Mouse (Mus musculus) liver, postnatal 0 days (tissue): Measurements from ENCODE around the gene Capn13. TPM values are rescaled to one million over a fixed set of nuclear protein-coding genes. Genes with fewer than 3 reads are reported as not detected.

Source experiments
- ATAC-seq: fragments of 200-750 bp; cut with Nextera tagmentation; 2 replicates; pipeline ENCODE4 v1.8.0; 2017; ENCODE audit warnings: mild to moderate bottlenecking, moderate library complexity
- DNase-seq: peaks from one replicate; pipeline ENCODE4 v3.0.0-alpha.2; 2016
- H3K27ac ChIP-seq: fragments of 300-500 bp; sonication (generic); 2 replicates; pipeline ENCODE4 v1.5.1; 2014; ENCODE audit warnings: antibody characterized with exemption, moderate library complexity, mild to moderate bottlenecking, low read depth
- H3K27me3 ChIP-seq: fragments of 300-500 bp; sonication (generic); 2 replicates; pipeline ENCODE4 v1.6.1; 2014; ENCODE audit warnings: low read length, control low read depth, mixed read lengths; ENCODE audit not compliant: insufficient read depth
- H3K36me3 ChIP-seq: fragments of 300-500 bp; sonication (generic); replicated peaks from 2 replicates; pipeline ENCODE4 v1.6.1; 2014; ENCODE audit warnings: mild to moderate bottlenecking, control low read depth, low read length, moderate library complexity, mixed read lengths; ENCODE audit not compliant: insufficient read depth
- H3K4me1 ChIP-seq: fragments of 300-500 bp; sonication (generic); 2 replicates; pipeline ENCODE4 v1.6.1; 2014; ENCODE audit warnings: antibody characterized with exemption, mild to moderate bottlenecking, control low read depth; ENCODE audit not compliant: insufficient read depth
- H3K4me2 ChIP-seq: fragments of 300-500 bp; sonication (generic); 2 replicates; pipeline ENCODE4 v1.6.1; 2014; ENCODE audit warnings: low read depth, mild to moderate bottlenecking, low read length, moderate library complexity, mixed read lengths
- H3K4me3 ChIP-seq: fragments of 300-500 bp; sonication (generic); 2 replicates; pipeline ENCODE4 v1.5.1; 2014; ENCODE audit warnings: low read depth, low read length
- H3K9ac ChIP-seq: fragments of 300-500 bp; sonication (generic); replicated peaks from 2 replicates; pipeline ENCODE4 v1.6.1; 2014; ENCODE audit warnings: mild to moderate bottlenecking, moderate library complexity
- H3K9me3 ChIP-seq: fragments of 300-500 bp; sonication (generic); 2 replicates; pipeline ENCODE4 v1.6.1; 2016; ENCODE audit warnings: mild to moderate bottlenecking, control low read depth, low read length, mixed read lengths
- CTCF ChIP-seq: sonication (generic); IDR thresholded peaks from 2 replicates; pipeline ENCODE4 v1.5.1; 2016; ENCODE audit warnings: antibody characterized with exemption, low read depth
- EP300 ChIP-seq: IDR thresholded peaks from 2 replicates; pipeline ENCODE4 v1.6.1; 2016; ENCODE audit warnings: antibody characterized with exemption, low read depth, mild to moderate bottlenecking
- WGBS: fragments of 180-500 bp; shearing (Covaris S2); extraction: QIAGEN DNeasy Blood & Tissue Kit; methylation state at CpG from one replicate; pipeline ENCODE4 v1.1.7; 2014; ENCODE audit not compliant: insufficient replicate concordance; 5-methylcytosine and 5-hydroxymethylcytosine counted together
- polyA plus RNA-seq: library from polyadenylated mRNA; unstranded; fragments of >200 nt; fragmentation: Nextera tagmentation; extraction: Ambion mirVana; gene quantifications from 2 replicates; pipeline ENCODE4 v1.2.1, GENCODE M21; 2015

Capn13 gene
- polyA plus RNA-seq = not detected in 2 replicates

GRCm38 (mm10) chr17:73400862-73401261 lies at the start of gene Capn13:
Gene Capn13, minus strand, starts transcription at chr17:73400866.
- Histone ChIP-seq H3K9me3 (no peaks in the 10 kb centered on the region), H3K9ac (no peak within 1 kb of the TSS), H3K4me1 (no peaks in the 10 kb centered on the region), H3K4me2 (no peak within 1 kb of the TSS), H3K4me3 (no peak within 1 kb of the TSS), H3K36me3 (no peaks in the 10 kb centered on the region), H3K27me3 (no peaks in the 10 kb centered on the region), H3K27ac (no peak within 1 kb of the TSS)
- ATAC-seq = no peak
- 59% methylated on average over 2 of the region's 2 CpGs for WGBS
- no peak for DNase-seq
- TF ChIP-seq EP300 (no peak), CTCF (no peak)

- Histone ChIP-seq H3K27ac (no peak overlapping the region), H3K27me3 (no peaks in the 10 kb centered on the region), H3K36me3 (no peaks in the 10 kb centered on the region), H3K9ac (no peak overlapping the region), H3K4me3 (no peak overlapping the region), H3K9me3 (no peaks in the 10 kb centered on the region), H3K4me1 (no peaks in the 10 kb centered on the region), H3K4me2 (no peak overlapping the region)
- TF ChIP-seq CTCF = no peak
- no peak for TF ChIP-seq EP300
- ATAC-seq = no peak
- DNase-seq = no peak
Measured at GRCm38 (mm10) chr17:73449104-73449503, 48.4 kb upstream of the Capn13 start.

- Histone ChIP-seq H3K27ac (no peak overlapping the region), H3K27me3 (no peaks in the 10 kb centered on the region), H3K4me2 (no peak overlapping the region), H3K36me3 (no peaks in the 10 kb centered on the region), H3K4me1 (no peaks in the 10 kb centered on the region), H3K9me3 (no peaks in the 10 kb centered on the region), H3K9ac (no peak overlapping the region), H3K4me3 (no peak overlapping the region)
- DNase-seq = no peak
- 57% methylated on average over 1 of the region's 1 CpGs for WGBS
- TF ChIP-seq EP300 = no peak
- TF ChIP-seq CTCF = no peak
- ATAC-seq = no peak
Measured at GRCm38 (mm10) chr17:73440798-73441197, 40.1 kb upstream of the Capn13 start.

GRCm38 (mm10) chr17:73432564-73433006 lies 31.9 kb upstream of the Capn13 start:
- WGBS = 52% methylated on average over 2 of the region's 2 CpGs
- H3K4me2 ChIP-seq = no peak overlapping the region
- DNase-seq = no peak
- H3K27ac ChIP-seq = no peak overlapping the region
- no peaks in the 10 kb centered on the region for H3K36me3 ChIP-seq
- H3K27me3 ChIP-seq = no peaks in the 10 kb centered on the region
- no peak for ATAC-seq
- no peak overlapping the region for H3K9ac ChIP-seq
- no peaks in the 10 kb centered on the region for H3K9me3 ChIP-seq
- TF ChIP-seq CTCF = no peak
- no peak for TF ChIP-seq EP300
- no peak overlapping the region for H3K4me3 ChIP-seq
- H3K4me1 ChIP-seq = no peaks in the 10 kb centered on the region

DNA sequence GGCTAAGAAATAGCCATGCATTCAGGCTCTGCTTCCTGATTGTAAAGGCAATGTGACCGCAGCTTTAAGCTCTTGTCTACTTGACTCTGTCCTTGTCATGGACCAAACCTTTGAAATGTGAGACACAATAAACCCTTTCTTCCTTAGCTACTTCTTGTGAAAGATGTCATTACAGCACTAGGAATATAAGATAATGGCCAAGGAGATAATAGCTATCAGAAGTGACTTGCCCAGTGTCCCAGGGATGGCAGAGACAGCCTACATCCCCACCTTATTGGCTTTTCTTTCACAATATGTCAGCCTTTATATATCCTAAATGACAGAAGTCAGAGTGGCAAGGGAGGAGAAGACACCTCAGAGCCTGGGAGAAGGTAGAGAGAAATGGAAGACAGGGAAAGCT lies 31.4 kb upstream of the Capn13 start:
- Histone ChIP-seq H3K36me3 (no peaks in the 10 kb centered on the region), H3K9me3 (no peaks in the 10 kb centered on the region), H3K27me3 (no peaks in the 10 kb centered on the region), H3K27ac (no peak overlapping the region), H3K9ac (no peak overlapping the region), H3K4me1 (no peaks in the 10 kb centered on the region), H3K4me2 (no peak overlapping the region), H3K4me3 (no peak overlapping the region)
- 81% methylated on average over 1 of the region's 1 CpGs for WGBS
- DNase-seq (no peak), ATAC-seq (no peak)
- TF ChIP-seq EP300 = no peak
- TF ChIP-seq CTCF = no peak

GRCm38 (mm10) chr17:73417382-73417781 lies 16.7 kb upstream of the Capn13 start:
- H3K9ac ChIP-seq = no peak overlapping the region
- H3K4me2 ChIP-seq = no peak overlapping the region
- H3K9me3 ChIP-seq = no peaks in the 10 kb centered on the region
- H3K4me3 ChIP-seq = no peak overlapping the region
- TF ChIP-seq EP300 (no peak), CTCF (no peak)
- H3K4me1 ChIP-seq = no peaks in the 10 kb centered on the region
- 53% methylated on average over 2 of the region's 2 CpGs for WGBS
- no peaks in the 10 kb centered on the region for H3K27me3 ChIP-seq
- ATAC-seq (no peak), DNase-seq (no peak)
- no peak overlapping the region for H3K27ac ChIP-seq
- no peaks in the 10 kb centered on the region for H3K36me3 ChIP-seq

DNA sequence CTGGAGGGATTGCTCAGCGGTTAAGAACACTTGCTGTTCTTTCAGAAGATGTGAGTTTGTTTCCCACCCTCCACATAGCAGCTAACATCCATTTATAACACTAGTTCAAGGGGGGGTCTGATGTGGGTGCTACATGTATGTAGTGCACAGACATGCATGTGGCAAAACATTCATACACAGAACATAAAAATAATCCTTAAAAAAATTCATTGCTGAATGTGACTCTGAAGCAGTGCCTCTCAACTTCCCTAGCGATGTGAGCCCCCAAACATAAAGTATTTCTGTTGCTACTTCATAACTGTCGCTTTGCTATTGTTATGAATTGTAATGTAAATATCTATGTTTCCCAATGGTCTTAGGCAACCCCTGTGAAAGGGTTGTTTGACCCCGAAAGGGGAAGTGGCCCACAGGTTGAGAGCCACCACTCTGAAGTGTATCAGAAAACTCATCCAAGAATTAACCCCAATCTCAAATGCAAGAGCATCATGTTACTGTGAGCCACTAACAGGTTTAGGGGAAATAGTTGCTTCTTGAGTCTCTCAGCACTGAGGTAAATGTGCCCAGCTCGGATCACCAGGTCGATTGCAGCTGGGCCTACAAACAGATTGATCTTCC lies 15.6 kb upstream of the Capn13 start:
- H3K4me3 ChIP-seq = no peak overlapping the region
- no peak overlapping the region for H3K9ac ChIP-seq
- no peak overlapping the region for H3K27ac ChIP-seq
- ATAC-seq = no peak
- H3K4me1 ChIP-seq = no peaks in the 10 kb centered on the region
- TF ChIP-seq CTCF (no peak), EP300 (no peak)
- no peaks in the 10 kb centered on the region for H3K9me3 ChIP-seq
- H3K36me3 ChIP-seq = no peaks in the 10 kb centered on the region
- 47% methylated on average over 6 of the region's 6 CpGs for WGBS
- H3K27me3 ChIP-seq = no peaks in the 10 kb centered on the region
- no peak for DNase-seq
- no peak overlapping the region for H3K4me2 ChIP-seq
